Mouse (Mus musculus) CD8-positive naive resting alpha-beta T cell, adult 57 days (primary cell): ENCODE data around the gene Smarcc2. TPM values are rescaled to one million over a fixed set of nuclear protein-coding genes. Genes with fewer than 3 reads are reported as not detected.

Experiments
- total RNA-seq: library from RNA; stranded (reverse); gene quantifications from one replicate; pipeline ENCODE4 v1.2.4, GENCODE M21; 2023

Gene Smarcc2
- total RNA-seq = 114 TPM

GRCm38 (mm10) chr10:128458719-128459408 lies at the start of gene Smarcc2:
Smarcc2 (plus strand) TSS chr10:128459248.

DNA sequence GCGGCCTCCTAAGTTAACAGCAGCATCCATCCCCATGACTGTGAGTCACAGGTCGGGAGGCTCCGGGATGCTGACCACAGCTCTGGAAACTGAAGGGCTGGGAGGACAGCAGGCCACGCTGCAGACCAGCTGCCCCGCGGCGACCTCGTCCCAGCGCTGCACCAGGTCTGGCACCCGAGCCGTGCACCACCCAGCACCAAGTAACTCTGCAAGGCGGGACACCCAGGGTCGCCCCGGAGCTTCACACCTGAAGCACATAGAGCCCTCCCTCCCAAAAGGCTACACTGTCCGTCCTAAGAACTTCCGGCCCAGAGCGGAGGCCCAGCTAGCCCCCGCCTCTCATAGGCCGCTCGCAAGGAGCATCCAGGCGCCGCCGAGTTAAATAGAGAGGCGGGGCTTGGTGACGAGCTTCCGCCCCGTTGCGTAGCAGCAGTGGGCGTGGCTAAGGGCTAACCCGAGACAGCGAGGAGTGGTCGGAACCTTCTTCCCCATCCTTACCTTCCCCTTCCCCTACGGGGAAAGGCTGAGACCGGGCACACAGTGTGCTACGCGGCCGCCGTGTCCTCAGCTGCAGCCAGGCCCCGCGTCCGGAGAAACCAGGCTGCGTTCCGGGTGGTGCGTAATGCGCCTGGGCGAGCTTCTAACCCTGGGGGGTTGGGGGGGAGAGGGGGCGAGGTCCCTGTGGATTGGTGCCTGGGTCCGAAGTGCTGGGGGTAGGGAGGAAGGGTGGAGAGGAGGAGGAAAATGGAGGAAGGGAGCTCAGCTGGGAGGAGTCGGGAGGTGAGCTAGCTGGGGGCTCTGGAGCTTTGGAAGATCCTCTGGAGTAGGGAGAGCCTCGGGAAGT lies 47.6 kb upstream of the Smarcc2 start, which contains the start of the genes Nabp2 and Rnf41:
Nabp2 (minus strand) TSS at position 282 of the 844 bp plus-strand sequence.
Rnf41 (plus strand) TSS at position 447 of the 844 bp plus-strand sequence.

GRCm38 (mm10) chr10:128493695-128494666 lies 34.9 kb downstream of the Smarcc2 start, which contains the start of gene Myl6:
Myl6 (minus strand) TSS chr10:128494145.

DNA sequence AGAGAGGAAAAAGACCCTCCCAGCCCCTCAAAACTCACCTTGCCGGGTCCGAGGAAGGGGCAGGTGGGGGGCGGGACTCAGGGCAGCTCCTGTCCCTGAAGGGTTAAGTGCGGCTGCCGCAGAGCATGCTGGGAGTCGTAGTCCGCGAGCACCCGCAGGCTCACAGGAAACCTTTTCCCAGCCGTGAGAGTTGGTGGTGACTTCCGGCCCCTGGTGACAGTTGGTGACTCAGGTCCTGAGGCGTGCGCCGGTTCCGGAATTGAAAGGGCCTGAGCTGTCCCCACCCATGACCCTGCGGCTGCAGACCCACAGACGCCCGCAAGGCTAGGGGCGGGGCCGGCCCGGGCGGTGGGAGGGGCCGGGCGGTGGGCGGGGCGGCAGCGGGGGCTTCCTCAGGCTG lies 39.5 kb downstream of the Smarcc2 start, which contains the start of gene Myl6b:
Myl6b (minus strand) TSS at position 96 of the 400 bp plus-strand sequence.

GRCm38 (mm10) chr10:128525671-128526308 lies 66.7 kb downstream of the Smarcc2 start, which contains the start of gene Esyt1:
Esyt1 (minus strand) TSS chr10:128525871.

Other genes starting within 250 kb of the Smarcc2 start
- gene Spryd4, start 247.4 kb upstream of the Smarcc2 start, total RNA-seq = 14.0 TPM
- not detected for gene Mip, start 233.4 kb upstream of the Smarcc2 start, total RNA-seq
- gene Timeless, start 227.2 kb upstream of the Smarcc2 start, total RNA-seq = 37.2 TPM
- not detected for gene Apon, start 205.2 kb upstream of the Smarcc2 start, total RNA-seq
- gene Apof, start 190.6 kb upstream of the Smarcc2 start, total RNA-seq = not detected
- gene Stat2, start 188.7 kb upstream of the Smarcc2 start, total RNA-seq = 59.1 TPM
- not detected for gene Il23a, start 160.5 kb upstream of the Smarcc2 start, total RNA-seq
- gene Pan2, start 155.9 kb upstream of the Smarcc2 start, total RNA-seq = 45.0 TPM
- gene Cnpy2, start 136.8 kb upstream of the Smarcc2 start, total RNA-seq = 19.0 TPM
- 82.2 TPM for gene Cs, start 121.5 kb upstream of the Smarcc2 start, total RNA-seq
- gene Coq10a, start 90.3 kb upstream of the Smarcc2 start, total RNA-seq = 22.3 TPM
- gene Ankrd52, start 82.1 kb upstream of the Smarcc2 start, total RNA-seq = 50.4 TPM
- not detected for gene Slc39a5, start 58.0 kb upstream of the Smarcc2 start, total RNA-seq
- gene Nabp2, start 47.8 kb upstream of the Smarcc2 start, total RNA-seq = 41.9 TPM
- 28.7 TPM for gene Rnf41, start 47.6 kb upstream of the Smarcc2 start, total RNA-seq
- 626 TPM for gene Myl6, start 34.9 kb downstream of the Smarcc2 start, total RNA-seq
- gene Myl6b, start 39.4 kb downstream of the Smarcc2 start, total RNA-seq = not detected
- gene Esyt1, start 66.6 kb downstream of the Smarcc2 start, total RNA-seq = 290 TPM
- gene Zc3h10, start 88.5 kb downstream of the Smarcc2 start, total RNA-seq = 33.3 TPM
- 4,677 TPM for gene Rpl41, start 90.1 kb downstream of the Smarcc2 start, total RNA-seq
- 73.7 TPM for gene Pa2g4, start 106.7 kb downstream of the Smarcc2 start, total RNA-seq
- gene Erbb3, start 130.4 kb downstream of the Smarcc2 start, total RNA-seq = 0.80 TPM
- gene Rps26, start 167.5 kb downstream of the Smarcc2 start, total RNA-seq = 1,628 TPM
- gene Ikzf4, start 186.7 kb downstream of the Smarcc2 start, total RNA-seq = 2.2 TPM
- gene Suox, start 214.8 kb downstream of the Smarcc2 start, total RNA-seq = 10.3 TPM
- 32.0 TPM for gene Rab5b, start 237.0 kb downstream of the Smarcc2 start, total RNA-seq
- gene Pmel, start 244.9 kb downstream of the Smarcc2 start, total RNA-seq = not detected
- gene Cdk2, start 245.8 kb downstream of the Smarcc2 start, total RNA-seq = 21.7 TPM